ENCODE assay signal across 25 mouse cellular contexts in genomic region chr1:9434952-9435664, GRCm38 (mm10).
DNase-seq lines count a peak whose midpoint lies in the region; ATAC-seq and TF ChIP-seq lines count a peak whose summit lies in the region.
"Had no signal": no experiment of that assay in that cellular context is flagged by ENCODE, and none has a peak within 500 bp of the region (broad histone marks: within the 10 kb centered on the region; RNA-seq: fewer than 3 reads in every experiment).

No protein-coding gene starts in this region.

- H3K4me2 ChIP-seq in lung, embryonic 14.5 days = no peak overlapping the region
- H3K4me2 ChIP-seq in lung, postnatal 0 days (replicated peaks; ENCODE audit: low read depth, low read length) = no peak overlapping the region
- no peak overlapping the region for H3K4me2 ChIP-seq in stomach, embryonic 16.5 days (ENCODE audit: low read depth, low read length)
- H3K4me2 ChIP-seq: embryonic facial prominence, embryonic 12.5 days; embryonic facial prominence, embryonic 15.5 days; heart, embryonic 11.5 days; hindbrain, embryonic 12.5 days had no signal

- no peak overlapping the region for H3K27ac ChIP-seq in lung, embryonic 14.5 days (ENCODE audit: low read depth)
- no peak overlapping the region for H3K27ac ChIP-seq in lung, postnatal 0 days (ENCODE audit: low read length)
- H3K27ac ChIP-seq in stomach, embryonic 16.5 days (ENCODE audit: low read length) = peak overlapping the region; percentile 27; the same call in 1 of the 2 replicates
- H3K27ac ChIP-seq: embryonic facial prominence, embryonic 12.5 days; embryonic facial prominence, embryonic 15.5 days; gastrocnemius, adult 2 months; hindbrain, embryonic 12.5 days had no signal

- H3K9me3 ChIP-seq in lung, embryonic 14.5 days (ENCODE audit: low read depth, low read length) = no peaks in the 10 kb centered on the region
- H3K9me3 ChIP-seq in lung, postnatal 0 days (ENCODE audit: low read length) = no peaks in the 10 kb centered on the region
- no peaks in the 10 kb centered on the region for H3K9me3 ChIP-seq in stomach, embryonic 16.5 days (replicated peaks; ENCODE audit: control insufficient read depth, low read length)
- H3K9me3 ChIP-seq: embryonic facial prominence, embryonic 12.5 days; embryonic facial prominence, embryonic 15.5 days; G1E; hindbrain, embryonic 12.5 days had no signal

- H3K9ac ChIP-seq in lung, embryonic 14.5 days = no peak overlapping the region
- H3K9ac ChIP-seq in lung, postnatal 0 days (replicated peaks; ENCODE audit: low read depth) = no peak overlapping the region
- H3K9ac ChIP-seq in stomach, embryonic 16.5 days (ENCODE audit: low read length) = no peak overlapping the region
- H3K9ac ChIP-seq: embryonic facial prominence, embryonic 12.5 days; embryonic facial prominence, embryonic 15.5 days; forebrain, postnatal 0 days; hindbrain, embryonic 12.5 days had no signal

- no peak for TF ChIP-seq CTCF in lung, embryonic 14.5 days (IDR thresholded peaks at IDR 0.05; ENCODE audit: low read depth)
- no peak for TF ChIP-seq CTCF in lung, postnatal 0 days (IDR thresholded peaks at IDR 0.05)

- DNase-seq in lung, embryonic 14.5 days = peak; percentile 82
- no peak for DNase-seq in lung, postnatal 36 days
- DNase-seq in lung, postnatal 0 days (ENCODE audit: low spot score) = peak; percentile 53
- no peak for DNase-seq in lung, postnatal 14 days
- DNase-seq in lung, postnatal 10 days = peak; percentile 40
- no peak for DNase-seq in embryo, embryonic 10 days (ENCODE audit: low spot score)
- DNase-seq: adrenal gland, postnatal 10 days; adrenal gland, postnatal 36 days; B cell, adult 2 months; cerebellum, adult 18-20 months; cerebellum, adult 9-10 months; cerebellum, postnatal 14 days; forebrain, postnatal 0 days; gastrocnemius, adult 2 months; gastrocnemius, postnatal 14 days; heart, adult 11 months had no signal

- no peaks in the 10 kb centered on the region for H3K27me3 ChIP-seq in lung, embryonic 14.5 days (ENCODE audit: insufficient read depth, low read length)
- H3K27me3 ChIP-seq in lung, postnatal 0 days (replicated peaks; ENCODE audit: insufficient read depth, low read length) = no peaks in the 10 kb centered on the region
- no peaks in the 10 kb centered on the region for H3K27me3 ChIP-seq in stomach, embryonic 16.5 days (ENCODE audit: control insufficient read depth, insufficient read depth, low read length)
- H3K27me3 ChIP-seq: CH12.LX; embryonic facial prominence, embryonic 12.5 days; embryonic facial prominence, embryonic 15.5 days; hindbrain, embryonic 12.5 days had no signal

- TF ChIP-seq EP300 in lung, postnatal 0 days (IDR thresholded peaks at IDR 0.05) = peak; percentile 40; the same call in 1 of the 2 replicates

- peak; percentile 94 for ATAC-seq in lung, embryonic 14.5 days (ENCODE audit: insufficient read depth)
- peak; percentile 67 for ATAC-seq in lung, postnatal 0 days
- peak; percentile 25; the same call in 1 of the 2 replicates for ATAC-seq in stomach, embryonic 16.5 days (ENCODE audit: insufficient read depth, low FRiP score)
- ATAC-seq: forebrain, embryonic 14.5 days; forebrain, postnatal 0 days; Patski had no signal

- H3K36me3 ChIP-seq in lung, embryonic 14.5 days (ENCODE audit: insufficient read depth) = no peaks in the 10 kb centered on the region
- H3K36me3 ChIP-seq in lung, postnatal 0 days (ENCODE audit: insufficient read depth, low read length) = no peaks in the 10 kb centered on the region
- H3K36me3 ChIP-seq in stomach, embryonic 16.5 days (ENCODE audit: control insufficient read depth, insufficient read depth, low read length) = no peaks in the 10 kb centered on the region
- H3K36me3 ChIP-seq: embryonic facial prominence, embryonic 12.5 days; embryonic facial prominence, embryonic 15.5 days; G1E; hindbrain, embryonic 12.5 days had no signal

- H3K4me1 ChIP-seq in lung, embryonic 14.5 days (ENCODE audit: insufficient read depth) = no peaks in the 10 kb centered on the region
- H3K4me1 ChIP-seq in lung, postnatal 0 days (ENCODE audit: insufficient read depth, low read depth, low read length) = no peaks in the 10 kb centered on the region
- H3K4me1 ChIP-seq in stomach, embryonic 16.5 days (ENCODE audit: control insufficient read depth, insufficient read depth, low read length) = no peaks in the 10 kb centered on the region
- H3K4me1 ChIP-seq: embryonic facial prominence, embryonic 12.5 days; embryonic facial prominence, embryonic 15.5 days; hindbrain, embryonic 12.5 days had no signal

- no peak overlapping the region for H3K4me3 ChIP-seq in lung, embryonic 14.5 days (ENCODE audit: low read depth, low read length)
- H3K4me3 ChIP-seq in lung, postnatal 0 days (ENCODE audit: low read depth, low read length) = no peak overlapping the region
- H3K4me3 ChIP-seq in stomach, embryonic 16.5 days (replicated peaks; ENCODE audit: low read length) = no peak overlapping the region
- H3K4me3 ChIP-seq: embryonic facial prominence, embryonic 12.5 days; embryonic facial prominence, embryonic 15.5 days; gastrocnemius, adult 2 months; hindbrain, embryonic 12.5 days had no signal

- 45% methylated on average over 3 of the region's 3 CpGs for WGBS in lung, embryonic 14.5 days
- 50% methylated on average over 3 of the region's 3 CpGs for WGBS in lung, postnatal 0 days
- 63% methylated on average over 3 of the region's 3 CpGs for WGBS in stomach, embryonic 16.5 days

Comparison
In these comparisons a context has a peak if more than half of its experiments do, and no peak if none do; other contexts are left out.
1. DNase-seq: peak in lung, embryonic 14.5 days (single experiment), lung, postnatal 0 days (single experiment) and lung, postnatal 10 days (single experiment); none in lung, postnatal 36 days (single experiment), lung, postnatal 14 days (single experiment) and embryo, embryonic 10 days (single experiment).
2. ATAC-seq: peak in every context shown above with its lines; median percentile 94 in lung, embryonic 14.5 days; 67 in lung, postnatal 0 days; 25 in stomach, embryonic 16.5 days.